ENCODE assay signal across 26 mouse cellular contexts in genomic region chr5:36897999-36898398, GRCm38 (mm10). TPM values are rescaled to one million over a fixed set of nuclear protein-coding genes. Genes with fewer than 3 reads are reported as not detected.
"Had no signal": no experiment of that assay in that cellular context is flagged by ENCODE, and none has a peak within 500 bp of the region (broad histone marks: within the 10 kb centered on the region; RNA-seq: fewer than 3 reads in every experiment).

No protein-coding gene starts in this region.

- H3K27ac ChIP-seq: kidney, embryonic 15.5 days; limb, embryonic 12.5 days; limb, embryonic 15.5 days; liver, embryonic 12.5 days; liver, embryonic 15.5 days; lung, embryonic 15.5 days; midbrain, embryonic 10.5 days; midbrain, embryonic 13.5 days; stomach, postnatal 0 days had no signal

- H3K36me3 ChIP-seq: kidney, embryonic 15.5 days; limb, embryonic 12.5 days; limb, embryonic 15.5 days; liver, embryonic 12.5 days; liver, embryonic 15.5 days; lung, embryonic 15.5 days; midbrain, embryonic 10.5 days; midbrain, embryonic 13.5 days had no signal

- ATAC-seq: liver, embryonic 12.5 days; midbrain, embryonic 13.5 days; midbrain, embryonic 16.5 days had no signal

- H3K9ac ChIP-seq: kidney, embryonic 15.5 days; limb, embryonic 12.5 days; limb, embryonic 15.5 days; liver, embryonic 12.5 days; liver, embryonic 15.5 days; lung, embryonic 15.5 days; midbrain, embryonic 13.5 days had no signal

- H3K27me3 ChIP-seq: liver, embryonic 12.5 days; liver, embryonic 15.5 days; lung, embryonic 15.5 days; midbrain, embryonic 13.5 days had no signal

- H3K4me3 ChIP-seq: kidney, embryonic 15.5 days; limb, embryonic 12.5 days; limb, embryonic 15.5 days; liver, embryonic 12.5 days; liver, embryonic 15.5 days; lung, embryonic 15.5 days; megakaryocyte, embryonic 14.5 days; midbrain, embryonic 10.5 days; midbrain, embryonic 13.5 days; myocyte had no signal

- H3K4me1 ChIP-seq: kidney, embryonic 15.5 days; limb, embryonic 15.5 days; liver, embryonic 12.5 days; liver, embryonic 15.5 days; lung, embryonic 15.5 days; megakaryocyte, embryonic 14.5 days; midbrain, embryonic 10.5 days had no signal

- H3K9me3 ChIP-seq: kidney, embryonic 15.5 days; limb, embryonic 12.5 days; limb, embryonic 15.5 days; liver, embryonic 12.5 days; liver, embryonic 15.5 days; lung, embryonic 15.5 days; megakaryocyte, embryonic 14.5 days; midbrain, embryonic 10.5 days; midbrain, embryonic 13.5 days had no signal

- H3K4me2 ChIP-seq: kidney, embryonic 15.5 days; limb, embryonic 12.5 days; limb, embryonic 15.5 days; liver, embryonic 12.5 days; liver, embryonic 15.5 days; lung, embryonic 15.5 days; midbrain, embryonic 13.5 days had no signal

- DNase-seq: kidney, adult 8-10 months; kidney, postnatal 10 days; kidney, postnatal 36 days; left cerebral cortex, postnatal 4 days; lung, adult 18-20 months; lung, postnatal 10 days; lung, postnatal 36 days; right cerebral cortex, adult 18-20 months; right cerebral cortex, postnatal 14 days; right cerebral cortex, postnatal 4 days; thymus, adult 2 months; thymus, postnatal 14 days; thymus, postnatal 4 days had no signal

RNA-seq across cellular contexts. Expression of gene Ppp2r2c, which starts 29.7 kb away (rescaled TPM):
- total RNA-seq: monocyte, adult 5-6 weeks had no signal
- polyA plus RNA-seq: liver, embryonic 15.5 days had no signal
